Mouse (Mus musculus): Measurements from ENCODE around the gene Cobl.

The Cobl gene

DNA sequence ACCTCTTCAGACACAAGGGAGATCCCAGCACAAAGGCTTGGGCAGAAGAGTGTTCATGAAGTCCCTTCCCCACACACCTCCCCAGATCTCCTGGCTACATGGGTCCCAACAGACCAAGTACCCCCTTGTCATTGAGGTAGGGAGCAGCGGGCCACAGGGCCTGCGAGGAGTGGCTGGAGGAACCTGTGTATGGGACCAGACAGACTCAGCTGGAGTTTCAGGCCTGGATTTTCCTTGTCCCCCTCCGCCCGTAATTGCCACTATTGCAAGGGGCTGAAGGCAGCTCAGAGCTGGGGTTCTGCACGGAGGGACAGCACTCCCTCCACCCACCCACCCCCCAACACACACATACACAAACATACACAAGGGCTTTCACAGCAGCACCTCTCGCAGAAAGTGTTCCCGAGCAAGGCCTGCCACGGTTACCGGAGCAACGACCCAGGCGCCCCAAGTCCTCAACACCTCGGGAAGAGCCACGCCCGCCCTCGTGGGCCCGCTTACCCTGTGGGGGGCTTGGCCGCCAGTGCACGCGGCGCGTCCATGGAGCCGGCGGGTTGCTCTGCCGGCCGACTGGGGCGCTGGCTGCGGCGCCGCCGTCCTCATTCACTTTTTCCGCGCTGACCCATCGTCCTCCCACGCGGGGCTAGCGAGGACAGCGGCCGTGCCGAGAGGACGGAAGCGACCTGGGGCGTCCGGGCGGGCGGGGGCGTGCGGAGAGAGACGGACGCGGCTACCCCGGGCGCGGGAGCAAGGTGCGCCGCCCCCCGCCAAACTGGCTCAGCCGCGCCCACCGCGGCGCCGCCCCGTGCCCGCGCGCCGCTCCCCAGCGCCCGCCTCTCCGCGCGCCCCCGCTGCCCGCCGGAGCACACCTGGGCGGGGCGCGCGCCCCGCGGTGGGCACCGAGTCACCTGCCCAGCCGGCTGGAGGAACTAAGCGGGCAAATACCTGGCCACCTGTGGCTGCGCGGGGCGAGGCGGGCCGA, at the start of gene Cobl:
Cobl (minus strand) TSS at position 780 of the 982 bp plus-strand sequence.
- DNase-seq (ENCODE audit: inconsistent ontology term): peak; percentile 77

DNA sequence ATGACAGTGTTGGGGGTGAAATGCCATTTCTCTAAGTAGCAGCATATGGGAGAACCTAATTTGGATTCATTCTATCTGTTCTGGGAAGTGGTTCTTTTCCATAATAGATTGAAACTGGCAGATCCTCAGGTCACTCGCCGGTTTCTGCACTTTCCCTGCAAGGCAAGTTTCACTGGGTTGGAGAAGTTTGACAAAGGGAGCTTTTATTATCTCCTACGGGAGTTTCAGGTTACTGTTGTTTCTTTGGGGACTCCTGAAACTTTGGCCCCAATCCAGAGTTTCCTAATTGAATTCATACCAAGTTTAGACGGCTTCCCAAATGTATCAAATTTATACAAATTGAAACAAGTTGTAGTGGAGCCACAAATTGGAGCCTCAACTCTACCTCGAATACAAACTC, 49.0 kb upstream of the Cobl start:
- peak; percentile 24 for DNase-seq (ENCODE audit: inconsistent ontology term)

DNA sequence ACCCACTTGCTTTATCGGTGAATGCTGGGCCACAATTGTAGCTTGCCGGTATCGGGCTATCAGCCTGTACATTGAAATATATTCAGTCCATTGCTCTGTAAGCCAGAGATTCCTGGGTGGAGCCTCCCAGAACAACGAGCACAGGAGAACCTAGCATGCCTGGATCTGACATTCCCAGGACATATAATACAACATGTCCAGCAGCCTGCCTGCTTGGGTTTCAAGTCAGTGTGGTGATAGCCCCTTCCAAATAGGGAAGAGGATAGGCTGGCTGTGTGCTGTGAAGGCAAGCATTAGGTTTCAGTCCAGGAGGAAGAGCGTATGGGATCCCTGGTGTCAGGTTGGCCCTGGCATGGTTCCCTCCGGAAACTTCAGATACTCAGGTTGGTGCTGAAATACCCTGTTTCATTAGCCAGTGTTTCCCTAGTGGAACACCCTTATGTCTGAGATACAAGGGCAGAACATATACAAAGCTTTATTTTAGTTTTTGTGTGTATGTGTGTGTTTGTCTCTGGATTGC, 41.7 kb upstream of the Cobl start:
- no peak for DNase-seq (ENCODE audit: inconsistent ontology term)

GRCm38 (mm10) chr11:12503756-12504155, 39.0 kb upstream of the Cobl start:
- no peak for DNase-seq (ENCODE audit: inconsistent ontology term)

GRCm38 (mm10) chr11:12501721-12502120, 37.0 kb upstream of the Cobl start:
- no peak for DNase-seq (ENCODE audit: inconsistent ontology term)

DNA sequence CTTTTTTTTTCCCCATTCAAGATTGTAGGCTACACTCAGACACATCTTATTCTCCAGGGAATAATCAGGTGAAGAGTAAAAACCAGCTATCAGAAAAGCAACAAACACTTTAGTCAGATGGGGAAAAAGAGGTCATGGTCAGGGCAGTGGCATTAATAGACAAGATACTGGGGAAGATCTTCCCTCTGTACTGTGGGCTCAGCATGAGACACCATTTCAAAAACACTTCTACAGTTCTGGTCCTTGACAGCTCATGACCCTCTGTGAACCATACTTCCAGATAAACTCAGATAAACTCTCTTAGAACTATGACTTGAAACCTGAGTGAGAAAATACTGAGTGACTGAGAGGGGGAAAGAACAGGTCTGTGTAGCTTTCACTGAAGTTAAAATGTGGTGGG, 29.0 kb upstream of the Cobl start:
- no peak for DNase-seq (ENCODE audit: inconsistent ontology term)

DNA sequence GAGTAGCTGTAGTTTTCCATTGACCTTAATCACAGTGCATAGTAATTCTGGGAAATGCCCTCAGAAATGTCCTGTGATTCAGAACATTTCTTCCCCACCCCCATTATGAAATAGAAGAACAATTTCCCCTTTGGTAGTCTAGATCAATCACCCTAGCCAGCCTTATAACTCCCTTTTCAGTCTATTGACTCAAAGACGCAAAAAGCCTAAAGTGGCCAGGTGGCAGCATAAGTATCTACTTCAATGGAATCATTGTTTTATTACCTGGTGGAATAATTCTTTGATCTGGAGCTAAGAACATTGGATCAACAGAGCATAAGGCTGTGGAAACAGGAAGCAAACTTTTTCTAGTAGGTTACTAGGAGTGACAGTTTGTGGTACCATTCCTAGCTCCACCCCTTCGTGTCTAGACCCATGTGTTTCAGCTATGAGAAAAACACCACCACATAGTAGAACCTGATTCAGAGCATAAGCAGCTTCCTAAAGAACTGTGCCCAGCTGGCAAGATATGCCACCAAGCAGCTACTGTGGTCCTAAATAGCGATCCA, 15.2 kb upstream of the Cobl start:
- DNase-seq (ENCODE audit: inconsistent ontology term): no peak

GRCm38 (mm10) chr11:12474299-12474935, 9.7 kb upstream of the Cobl start:
- no peak for DNase-seq (ENCODE audit: inconsistent ontology term)

DNA sequence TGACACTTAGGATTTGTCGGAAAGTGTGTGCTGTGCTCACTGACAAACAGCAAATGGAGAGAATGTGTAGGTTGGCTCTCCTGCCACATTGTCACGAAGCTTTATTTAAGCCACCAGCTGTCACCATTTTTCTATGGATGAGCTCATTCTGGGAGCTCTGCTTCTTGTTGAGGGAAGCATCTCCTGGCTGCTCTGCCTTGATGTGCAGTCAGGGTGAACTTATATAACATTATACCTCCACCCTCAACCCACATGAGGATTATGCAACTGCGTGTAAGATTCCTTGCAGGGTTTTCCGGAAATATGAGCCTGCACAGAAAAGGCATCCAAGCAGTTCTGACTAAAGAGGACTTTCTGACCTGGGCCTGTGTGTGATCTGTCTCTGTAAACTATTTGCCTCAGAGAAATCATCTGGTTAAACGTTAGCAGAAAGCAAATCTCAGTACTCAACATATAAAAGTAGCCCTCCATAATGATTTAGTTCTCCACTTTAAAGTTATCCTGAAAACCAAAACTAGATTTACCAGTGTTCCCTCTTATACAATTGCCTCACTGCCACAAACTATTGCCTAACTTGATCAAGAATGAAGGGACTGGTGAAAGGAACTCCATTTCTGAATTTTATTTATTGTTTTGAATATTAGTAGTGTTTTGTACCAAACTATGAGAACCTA, 9.0 kb upstream of the Cobl start:
- DNase-seq (ENCODE audit: inconsistent ontology term): no peak

DNA sequence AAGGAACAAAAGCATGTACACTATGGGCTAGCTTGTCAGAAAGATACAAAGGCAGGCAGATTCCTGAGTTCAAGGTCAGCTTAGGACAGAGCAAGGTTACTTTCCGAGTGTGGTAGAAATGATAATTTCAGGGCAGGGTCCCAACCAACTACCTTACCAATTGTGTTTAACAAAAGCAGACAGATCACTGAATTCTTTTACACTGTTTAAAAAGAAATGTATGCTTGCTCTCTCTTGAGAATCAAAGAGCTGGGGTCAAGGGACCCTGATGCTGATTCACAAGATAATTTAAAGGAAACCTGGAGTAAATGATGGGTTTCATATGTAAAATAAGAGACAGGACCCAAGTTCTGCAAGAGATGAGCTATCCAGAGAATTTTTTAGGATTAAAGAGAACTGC, 4.9 kb upstream of the Cobl start:
- DNase-seq (ENCODE audit: inconsistent ontology term): no peak

DNA sequence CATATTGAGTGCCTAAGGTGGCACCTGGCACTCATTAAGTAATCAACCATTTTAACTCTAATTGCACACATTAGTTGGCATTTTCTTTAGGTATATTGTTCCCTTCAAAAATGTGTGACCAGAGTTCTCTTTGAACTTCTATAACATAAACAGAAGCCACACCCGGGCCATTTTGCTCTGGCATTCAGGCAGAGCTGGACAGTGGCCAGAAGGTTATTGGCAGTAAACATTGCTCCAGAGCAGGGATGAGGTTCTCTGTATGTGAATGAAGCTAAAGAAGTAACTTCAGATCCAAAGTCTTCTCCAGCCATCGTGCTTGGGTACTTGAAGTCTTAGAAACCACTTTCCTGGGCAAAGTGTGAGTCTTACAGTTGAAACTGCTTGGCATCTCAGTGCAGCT, 3.9 kb upstream of the Cobl start:
- no peak for DNase-seq (ENCODE audit: inconsistent ontology term)

- DNase-seq (ENCODE audit: inconsistent ontology term): no peak
These were observed 3.1 kb upstream of the Cobl start for GRCm38 (mm10) chr11:12467836-12468235.

GRCm38 (mm10) chr11:12467217-12467616, 2.5 kb upstream of the Cobl start:
- DNase-seq (ENCODE audit: inconsistent ontology term): no peak

DNA sequence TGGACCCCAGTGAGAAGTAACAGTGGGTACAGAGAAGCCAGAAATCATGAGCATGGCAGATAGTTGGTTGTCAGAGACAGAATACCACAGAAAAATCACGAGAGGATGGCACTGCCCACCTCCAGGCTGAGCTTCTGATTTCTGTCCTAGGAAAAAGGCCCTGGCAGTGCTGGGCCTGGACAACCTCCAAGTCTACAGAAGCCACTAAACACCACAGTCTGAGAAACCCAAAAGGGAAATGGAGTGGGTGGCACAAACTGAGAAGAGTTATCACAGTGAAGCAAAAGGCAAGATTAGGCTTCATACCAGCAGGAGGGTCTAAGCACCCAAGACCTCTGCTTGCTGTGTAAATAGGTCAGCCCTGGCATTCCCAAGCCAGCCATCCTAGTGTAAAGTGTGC, 1.8 kb upstream of the Cobl start:
- DNase-seq (ENCODE audit: inconsistent ontology term): no peak

DNA sequence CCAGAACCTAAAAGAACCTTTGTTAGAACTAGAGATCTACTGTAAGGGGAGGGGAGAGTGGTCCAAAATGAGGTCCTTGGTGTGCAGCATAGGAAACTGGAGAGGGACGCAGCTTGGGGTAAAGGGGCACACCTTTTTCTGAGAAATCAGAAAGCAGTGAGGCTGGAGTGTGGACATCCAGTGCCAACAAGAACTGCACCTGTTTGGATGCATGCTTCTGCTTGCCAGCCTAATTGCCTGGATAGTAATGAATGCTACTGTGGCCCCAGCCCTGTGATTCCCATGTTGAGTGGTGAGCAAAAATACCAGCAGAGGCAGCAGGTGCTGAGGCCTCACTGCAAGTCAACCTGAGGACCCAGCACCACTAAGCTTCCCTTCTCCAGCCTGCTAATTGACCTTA, 469 bp upstream of the Cobl start:
- DNase-seq (ENCODE audit: inconsistent ontology term): no peak

- peak; percentile 77 for DNase-seq (ENCODE audit: inconsistent ontology term)
These were observed 1.1 kb downstream of the Cobl start for GRCm38 (mm10) chr11:12463615-12464170.

DNA sequence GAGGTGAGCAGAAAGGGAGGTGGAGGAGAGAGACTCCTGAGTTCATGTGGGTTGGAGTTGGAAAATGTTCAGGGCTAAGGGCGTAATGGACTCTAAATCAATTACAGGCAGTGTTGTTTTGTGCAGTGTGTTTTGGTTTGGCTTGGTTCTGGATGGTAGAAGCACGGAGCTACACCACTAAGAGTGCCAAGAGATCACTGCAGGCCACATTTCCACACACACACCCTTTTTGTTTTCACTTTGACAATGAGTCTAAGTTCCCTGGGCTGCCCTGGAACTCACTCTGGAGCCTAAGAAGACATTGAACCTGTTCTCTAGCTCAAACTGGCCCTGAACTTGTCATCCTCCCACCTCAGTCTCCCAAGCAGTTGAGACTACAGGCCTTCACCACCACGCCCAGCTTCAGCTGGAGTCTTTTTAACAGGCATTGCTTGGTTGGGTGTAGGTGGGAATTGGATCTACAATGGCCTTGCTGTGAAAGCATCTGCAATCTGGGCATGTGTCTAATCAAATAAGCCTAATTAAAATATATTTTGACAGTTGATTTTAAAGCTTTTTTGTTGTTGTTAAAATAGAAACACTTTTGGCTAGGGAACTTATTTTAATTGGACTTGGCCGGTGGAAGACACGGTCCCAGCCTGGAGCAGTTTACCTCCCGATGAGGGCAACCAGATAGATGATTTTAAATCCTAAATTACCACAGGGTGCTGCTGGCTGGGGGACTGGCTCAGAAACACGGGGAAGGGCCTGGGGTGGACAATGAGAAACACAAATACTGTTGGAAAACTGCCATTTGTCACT, 4.8 kb downstream of the Cobl start:
- DNase-seq (ENCODE audit: inconsistent ontology term): peak; percentile 98

- peak; percentile 85 for DNase-seq (ENCODE audit: inconsistent ontology term)
These were observed 5.9 kb downstream of the Cobl start for GRCm38 (mm10) chr11:12458814-12459213.

DNA sequence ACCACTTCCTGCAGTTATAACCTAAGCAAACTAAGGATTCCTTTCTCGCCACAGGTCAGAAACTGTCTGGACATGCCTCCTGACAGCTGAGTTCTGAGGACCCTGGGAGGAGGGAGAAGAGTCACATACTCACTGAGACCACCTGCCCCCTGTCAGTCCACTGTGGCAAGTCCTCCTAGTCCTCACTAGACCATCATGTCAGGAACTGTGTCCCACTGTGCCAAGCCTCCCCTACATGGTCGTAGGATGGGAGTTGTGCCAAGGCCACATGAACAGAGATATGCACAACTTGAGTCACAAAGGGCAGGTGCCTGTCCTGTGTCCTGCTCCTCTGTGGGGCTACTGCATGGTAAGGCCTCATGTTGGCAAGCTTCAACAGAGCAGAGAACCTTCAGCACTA, 6.4 kb downstream of the Cobl start:
- peak; percentile 34 for DNase-seq (ENCODE audit: inconsistent ontology term)

DNA sequence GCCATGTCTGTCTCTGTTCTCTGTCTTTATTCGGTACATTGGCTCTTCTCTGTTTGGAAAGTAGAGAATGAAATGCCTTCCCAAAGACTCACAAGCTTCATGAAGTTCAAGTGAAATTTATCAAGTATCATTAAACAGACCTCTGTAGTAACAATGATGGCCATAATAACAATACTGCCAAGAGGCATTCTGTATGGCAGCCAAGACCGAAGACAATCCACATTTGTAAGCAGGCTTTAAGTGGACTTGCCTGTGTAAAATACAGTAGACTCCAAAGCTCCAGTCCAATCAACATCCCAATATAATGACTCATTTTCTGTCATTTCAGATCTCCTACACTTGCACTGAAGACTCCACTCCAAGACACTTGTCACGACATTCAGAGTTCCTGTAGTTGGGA, 16.7 kb downstream of the Cobl start:
- DNase-seq (ENCODE audit: inconsistent ontology term): peak; percentile 91

DNA sequence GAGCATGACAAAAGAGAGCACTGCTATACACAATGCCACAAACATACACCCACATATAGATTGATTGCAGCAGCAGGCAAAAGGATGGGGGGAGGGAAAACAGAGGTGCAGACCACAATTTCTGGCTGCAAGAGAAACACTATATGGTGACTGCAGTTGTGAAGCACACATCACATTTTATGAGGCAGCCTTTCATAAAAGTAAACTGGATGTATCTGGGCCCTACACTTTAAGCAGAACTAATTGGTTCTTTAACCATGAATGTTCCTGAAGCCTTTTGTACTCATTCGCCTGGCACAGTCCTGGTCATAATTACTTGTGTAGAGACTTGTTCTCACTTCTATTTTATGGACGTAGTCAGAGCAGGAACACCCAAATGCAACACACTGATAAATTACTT, 19.5 kb downstream of the Cobl start:
- DNase-seq (ENCODE audit: inconsistent ontology term): no peak

Data from Muller cell, postnatal 12 days (primary cell).